Mouse (Mus musculus) kidney, adult 8-10 months (tissue): ENCODE measurements around the gene Fgfr2.

ENCODE experiments used
- DNase-seq, 2 experiments: peaks; one replicate each; pipeline ENCODE4 v3.0.0; 2022

The Fgfr2 gene

GRCm38 (mm10) chr7:130696347-130697234 is 2426.6 kb downstream of the Fgfr2 start:
- DNase-seq = no peak

- no peak for DNase-seq
Observed at GRCm38 (mm10) chr7:130695669-130696338, 2427.3 kb downstream of the Fgfr2 start.

GRCm38 (mm10) chr7:130693800-130694193 is 2429.4 kb downstream of the Fgfr2 start:
- no peak for DNase-seq

- no peak for DNase-seq
Observed at GRCm38 (mm10) chr7:130692943-130693799, 2430.0 kb downstream of the Fgfr2 start.

- DNase-seq = no peak
Observed at GRCm38 (mm10) chr7:130692392-130692942, 2430.7 kb downstream of the Fgfr2 start.

- DNase-seq = no peak
Observed at GRCm38 (mm10) chr7:130691931-130692330, 2431.2 kb downstream of the Fgfr2 start.

- peak in 1 of 2 experiments; percentile 46 for DNase-seq
Observed at GRCm38 (mm10) chr7:130690869-130691268, 2432.3 kb downstream of the Fgfr2 start.

GRCm38 (mm10) chr7:130688601-130689000 is 2434.5 kb downstream of the Fgfr2 start:
- peak; percentile 48 to 49 for DNase-seq

- DNase-seq = peak; percentile 80 to 83
Observed at GRCm38 (mm10) chr7:130681798-130682197, 2441.4 kb downstream of the Fgfr2 start.

GRCm38 (mm10) chr7:130678414-130678813 is 2444.7 kb downstream of the Fgfr2 start:
- DNase-seq = no peak

- DNase-seq = no peak
Observed at GRCm38 (mm10) chr7:130677541-130678274, 2445.4 kb downstream of the Fgfr2 start.

- no peak for DNase-seq
Observed at GRCm38 (mm10) chr7:130676885-130677540, 2446.1 kb downstream of the Fgfr2 start.

- no peak for DNase-seq
Observed at GRCm38 (mm10) chr7:130674526-130674925, 2448.6 kb downstream of the Fgfr2 start.

- no peak for DNase-seq
Observed at GRCm38 (mm10) chr7:130673169-130674033, 2449.7 kb downstream of the Fgfr2 start.

GRCm38 (mm10) chr7:130671301-130671700 is 2451.8 kb downstream of the Fgfr2 start:
- peak in 1 of 2 experiments; percentile 46 for DNase-seq

GRCm38 (mm10) chr7:130670358-130670757 is 2452.8 kb downstream of the Fgfr2 start:
- peak in 1 of 2 experiments; percentile 53 for DNase-seq

GRCm38 (mm10) chr7:130669370-130669881 is 2453.7 kb downstream of the Fgfr2 start:
- DNase-seq = peak; percentile 82 to 83

GRCm38 (mm10) chr7:130668729-130669281 is 2454.3 kb downstream of the Fgfr2 start:
- DNase-seq = peak; percentile 76 to 87

GRCm38 (mm10) chr7:130668013-130668412 is 2455.1 kb downstream of the Fgfr2 start:
- peak in 1 of 2 experiments; percentile 55 for DNase-seq

- DNase-seq = no peak
Observed at GRCm38 (mm10) chr7:130665358-130665757, 2457.8 kb downstream of the Fgfr2 start.
